Mouse (Mus musculus): ENCODE results near the gene Otud4. TPM values are rescaled to one million over a fixed set of nuclear protein-coding genes. Genes with fewer than 3 reads are reported as not detected.
"Not testable (repeated sequence)": the region's sequence is repeated elsewhere in the genome, so short reads cannot be mapped to it uniquely, and the experiment has no call there.

The Otud4 gene
- polyA plus RNA-seq, 1 experiment from 2014 or later = 21.8 TPM

DNA sequence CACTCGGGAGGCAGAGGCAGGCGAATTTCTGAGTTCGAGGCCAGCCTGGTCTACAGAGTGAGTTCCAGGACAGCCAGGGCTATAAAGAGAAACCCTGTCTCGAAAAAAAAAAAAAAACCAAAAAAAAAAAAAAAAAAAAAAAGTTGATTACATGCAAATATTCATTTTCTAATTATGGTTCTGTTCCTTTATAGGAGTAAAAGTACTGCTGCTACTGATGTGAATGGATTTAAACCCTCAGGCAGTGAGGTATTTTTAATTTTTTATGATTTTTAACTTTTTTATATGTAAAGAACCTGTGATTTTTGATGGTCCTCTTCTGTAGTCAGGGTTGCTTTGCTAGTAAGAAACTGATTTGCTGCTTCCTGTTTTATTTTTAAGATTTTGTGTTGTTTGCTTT lies 19.3 kb downstream of the Otud4 start:
- H3K4me3 ChIP-seq (ENCODE audit: low read depth, low read length); H3K27ac ChIP-seq (ENCODE audit: low read depth, low read length); H3K4me2 ChIP-seq (ENCODE audit: low read depth, low read length); H3K27me3 ChIP-seq (ENCODE audit: control insufficient read depth, insufficient read depth, low read length); H3K9ac ChIP-seq (replicated peaks; ENCODE audit: low read depth, low read length); H3K9me3 ChIP-seq (ENCODE audit: control insufficient read depth, low read length); H3K4me1 ChIP-seq (ENCODE audit: control insufficient read depth, insufficient read depth, low read length); ATAC-seq (ENCODE audit: low read depth): not testable (repeated sequence)
- H3K36me3 ChIP-seq (ENCODE audit: control insufficient read depth, insufficient read depth, low read length) = peaks cover 21% of the 10 kb centered on the region
- WGBS = 85% methylated on average over 4 of the region's 4 CpGs

GRCm38 (mm10) chr8:79676461-79676860 lies 37.0 kb downstream of the Otud4 start:
- Histone ChIP-seq H3K9me3 (ENCODE audit: control insufficient read depth, low read length) (no peaks in the 10 kb centered on the region), H3K4me1 (ENCODE audit: control insufficient read depth, insufficient read depth, low read length) (no peaks in the 10 kb centered on the region), H3K27me3 (ENCODE audit: control insufficient read depth, insufficient read depth, low read length) (no peaks in the 10 kb centered on the region), H3K36me3 (ENCODE audit: control insufficient read depth, insufficient read depth, low read length) (peaks cover 17% of the 10 kb centered on the region), H3K27ac (ENCODE audit: low read depth, low read length) (no peak overlapping the region), H3K4me3 (ENCODE audit: low read depth, low read length) (no peak overlapping the region), H3K4me2 (ENCODE audit: low read depth, low read length) (no peak overlapping the region), H3K9ac (replicated peaks; ENCODE audit: low read depth, low read length) (no peak overlapping the region)
- ATAC-seq (ENCODE audit: low read depth) = no peak
- WGBS = 74% methylated on average over 4 of the region's 4 CpGs

- 77% methylated on average over 5 of the region's 5 CpGs for WGBS
- no peak for ATAC-seq (ENCODE audit: low read depth)
These were observed 39.6 kb downstream of the Otud4 start for GRCm38 (mm10) chr8:79679005-79679404.

GRCm38 (mm10) chr8:79680083-79680482 lies 40.7 kb downstream of the Otud4 start:
- H3K4me3 ChIP-seq (ENCODE audit: low read depth, low read length); ATAC-seq (ENCODE audit: low read depth); H3K9me3 ChIP-seq (ENCODE audit: control insufficient read depth, low read length); H3K27ac ChIP-seq (ENCODE audit: low read depth, low read length); H3K27me3 ChIP-seq (ENCODE audit: control insufficient read depth, insufficient read depth, low read length); H3K4me1 ChIP-seq (ENCODE audit: control insufficient read depth, insufficient read depth, low read length); H3K9ac ChIP-seq (replicated peaks; ENCODE audit: low read depth, low read length): not testable (repeated sequence)
- H3K4me2 ChIP-seq (ENCODE audit: low read depth, low read length) = peak overlapping the region; percentile 49; the same call in 1 of the 2 replicates
- H3K36me3 ChIP-seq (ENCODE audit: control insufficient read depth, insufficient read depth, low read length) = peaks cover 24% of the 10 kb centered on the region
- WGBS = 46% methylated on average over 10 of the region's 10 CpGs

More at GRCm38 (mm10) chr8:79679005-79679404, 39.6 kb downstream of the Otud4 start:
- Histone ChIP-seq H3K27me3 (ENCODE audit: control insufficient read depth, insufficient read depth, low read length) (no peaks in the 10 kb centered on the region), H3K4me2 (ENCODE audit: low read depth, low read length) (no peak overlapping the region), H3K9ac (replicated peaks; ENCODE audit: low read depth, low read length) (no peak overlapping the region), H3K27ac (ENCODE audit: low read depth, low read length) (no peak overlapping the region), H3K36me3 (ENCODE audit: control insufficient read depth, insufficient read depth, low read length) (peaks cover 17% of the 10 kb centered on the region), H3K9me3 (ENCODE audit: control insufficient read depth, low read length) (no peaks in the 10 kb centered on the region), H3K4me1 (ENCODE audit: control insufficient read depth, insufficient read depth, low read length) (no peaks in the 10 kb centered on the region), H3K4me3 (ENCODE audit: low read depth, low read length) (no peak overlapping the region)

DNA sequence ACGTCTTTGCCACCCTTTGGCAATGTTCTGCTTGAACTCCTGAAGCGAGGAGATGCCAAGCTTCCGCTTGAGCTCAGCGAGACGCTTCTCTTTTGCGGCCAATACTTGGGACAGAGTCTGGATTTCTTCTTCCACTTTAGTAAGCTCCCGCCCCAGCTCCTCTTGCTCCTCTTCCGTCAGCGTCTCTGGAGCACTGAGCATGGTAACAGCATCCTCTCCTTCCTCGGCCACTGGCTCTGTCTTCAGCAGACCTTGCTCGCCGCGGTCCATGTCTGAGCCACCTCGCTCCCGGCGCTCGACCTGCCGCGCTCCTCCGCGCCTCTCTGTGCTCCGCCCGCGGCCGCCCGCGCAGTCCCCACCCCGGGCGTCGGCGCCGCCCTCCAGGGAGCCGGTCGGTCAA lies 41.1 kb downstream of the Otud4 start:
- Histone ChIP-seq H3K4me3 (ENCODE audit: low read depth, low read length) (peak overlapping the region; percentile 24), H3K9ac (replicated peaks; ENCODE audit: low read depth, low read length) (peak overlapping the region; percentile 21; the same call in 1 of the 2 replicates), H3K4me1 (ENCODE audit: control insufficient read depth, insufficient read depth, low read length) (no peaks in the 10 kb centered on the region), H3K27ac (ENCODE audit: low read depth, low read length) (no peak overlapping the region), H3K4me2 (ENCODE audit: low read depth, low read length) (peak overlapping the region; percentile 49), H3K9me3 (ENCODE audit: control insufficient read depth, low read length) (no peaks in the 10 kb centered on the region), H3K27me3 (ENCODE audit: control insufficient read depth, insufficient read depth, low read length) (no peaks in the 10 kb centered on the region), H3K36me3 (ENCODE audit: control insufficient read depth, insufficient read depth, low read length) (peaks cover 29% of the 10 kb centered on the region)
- WGBS = 11% methylated on average over 34 of the region's 34 CpGs
- ATAC-seq (ENCODE audit: low read depth) = peak; percentile 67

DNA sequence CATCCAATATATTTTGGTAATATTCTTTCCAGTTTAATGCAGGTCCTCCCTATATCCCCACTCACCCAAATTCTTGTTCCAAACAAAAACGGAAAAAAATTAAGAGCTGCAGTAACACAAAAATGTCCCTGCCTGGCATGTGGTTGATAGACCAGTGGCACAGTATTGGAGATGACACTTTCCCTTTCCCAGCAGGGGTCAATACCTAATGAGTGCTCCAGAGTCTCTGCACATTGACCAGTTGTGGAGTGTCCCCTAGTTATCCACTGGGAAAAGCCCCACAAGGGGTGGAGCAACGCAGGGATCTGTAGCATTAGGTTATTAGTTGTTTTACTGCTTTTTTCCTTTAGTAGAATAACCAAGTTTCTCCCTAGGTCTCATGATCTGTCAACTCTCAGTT lies 41.5 kb downstream of the Otud4 start:
- peak; percentile 71 for ATAC-seq (ENCODE audit: low read depth)
- Histone ChIP-seq H3K36me3 (ENCODE audit: control insufficient read depth, insufficient read depth, low read length) (peaks cover 31% of the 10 kb centered on the region), H3K9me3 (ENCODE audit: control insufficient read depth, low read length) (no peaks in the 10 kb centered on the region), H3K27me3 (ENCODE audit: control insufficient read depth, insufficient read depth, low read length) (no peaks in the 10 kb centered on the region), H3K4me2 (ENCODE audit: low read depth, low read length) (peak overlapping the region; percentile 49), H3K27ac (ENCODE audit: low read depth, low read length) (no peak overlapping the region), H3K4me3 (ENCODE audit: low read depth, low read length) (peak overlapping the region; percentile 24), H3K4me1 (ENCODE audit: control insufficient read depth, insufficient read depth, low read length) (no peaks in the 10 kb centered on the region), H3K9ac (replicated peaks; ENCODE audit: low read depth, low read length) (no peak overlapping the region)
- WGBS = 42% methylated on average over 2 of the region's 2 CpGs

DNA sequence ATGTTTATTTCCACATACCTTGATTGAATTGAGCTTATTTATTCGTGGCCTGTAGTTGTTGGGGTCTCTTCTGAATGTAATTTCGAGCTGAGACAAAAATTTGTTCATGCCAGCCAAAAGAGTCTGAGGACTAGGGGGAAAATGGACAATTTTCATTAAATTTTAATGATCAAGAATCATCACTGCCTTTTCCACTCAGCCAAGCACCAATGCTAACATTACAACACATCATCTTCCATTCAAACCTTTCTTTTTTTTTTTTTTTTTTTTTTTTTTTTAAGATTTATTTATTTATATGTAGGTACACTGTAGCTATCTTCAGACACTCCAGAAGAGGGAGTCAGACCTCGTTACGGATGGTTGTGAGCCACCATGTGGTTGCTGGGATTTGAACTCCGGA lies 46.5 kb downstream of the Otud4 start:
- not testable (repeated sequence) for H3K9ac ChIP-seq (replicated peaks; ENCODE audit: low read depth, low read length); H3K4me3 ChIP-seq (ENCODE audit: low read depth, low read length); H3K4me1 ChIP-seq (ENCODE audit: control insufficient read depth, insufficient read depth, low read length); H3K27ac ChIP-seq (ENCODE audit: low read depth, low read length); ATAC-seq (ENCODE audit: low read depth); H3K4me2 ChIP-seq (ENCODE audit: low read depth, low read length); H3K9me3 ChIP-seq (ENCODE audit: control insufficient read depth, low read length); H3K27me3 ChIP-seq (ENCODE audit: control insufficient read depth, insufficient read depth, low read length)
- H3K36me3 ChIP-seq (ENCODE audit: control insufficient read depth, insufficient read depth, low read length) = peaks cover 61% of the 10 kb centered on the region
- WGBS = over 99% methylated on average over 5 of the region's 5 CpGs

GRCm38 (mm10) chr8:79692531-79692930 lies 53.1 kb downstream of the Otud4 start:
- H3K9me3 ChIP-seq (ENCODE audit: control insufficient read depth, low read length) = no peaks in the 10 kb centered on the region
- ATAC-seq (ENCODE audit: low read depth) = no peak
- no peak overlapping the region for H3K4me3 ChIP-seq (ENCODE audit: low read depth, low read length)
- no peak overlapping the region for H3K27ac ChIP-seq (ENCODE audit: low read depth, low read length)
- H3K4me1 ChIP-seq (ENCODE audit: control insufficient read depth, insufficient read depth, low read length) = no peaks in the 10 kb centered on the region
- H3K27me3 ChIP-seq (ENCODE audit: control insufficient read depth, insufficient read depth, low read length) = no peaks in the 10 kb centered on the region
- no peak overlapping the region for H3K9ac ChIP-seq (replicated peaks; ENCODE audit: low read depth, low read length)
- peaks cover 52% of the 10 kb centered on the region for H3K36me3 ChIP-seq (ENCODE audit: control insufficient read depth, insufficient read depth, low read length)
- H3K4me2 ChIP-seq (ENCODE audit: low read depth, low read length) = no peak overlapping the region
- WGBS = 96% methylated on average over 2 of the region's 2 CpGs

- no peaks in the 10 kb centered on the region for H3K9me3 ChIP-seq (ENCODE audit: control insufficient read depth, low read length)
- 97% methylated on average over 3 of the region's 3 CpGs for WGBS
- H3K9ac ChIP-seq (replicated peaks; ENCODE audit: low read depth, low read length) = no peak overlapping the region
- H3K27me3 ChIP-seq (ENCODE audit: control insufficient read depth, insufficient read depth, low read length) = no peaks in the 10 kb centered on the region
- H3K27ac ChIP-seq (ENCODE audit: low read depth, low read length) = no peak overlapping the region
- H3K36me3 ChIP-seq (ENCODE audit: control insufficient read depth, insufficient read depth, low read length) = peaks cover 34% of the 10 kb centered on the region
- no peak for ATAC-seq (ENCODE audit: low read depth)
- no peak overlapping the region for H3K4me3 ChIP-seq (ENCODE audit: low read depth, low read length)
- peaks cover 4% of the 10 kb centered on the region; the same call in 1 of the 2 replicates for H3K4me1 ChIP-seq (ENCODE audit: control insufficient read depth, insufficient read depth, low read length)
- H3K4me2 ChIP-seq (ENCODE audit: low read depth, low read length) = no peak overlapping the region
These were observed 67.3 kb downstream of the Otud4 start for GRCm38 (mm10) chr8:79706687-79707086.
